Mouse (Mus musculus) neutrophil, adult 83 days (primary cell): ENCODE results near the gene Pnpt1. TPM values are rescaled to one million over a fixed set of nuclear protein-coding genes. Genes with fewer than 3 reads are reported as not detected.

ENCODE experiments used
- total RNA-seq, 2 experiments: library from RNA; stranded (reverse); gene quantifications; one replicate each; pipeline ENCODE4 v1.2.4; 2023

Pnpt1 gene
- 10 to 100 TPM; 15.1 to 20.2 TPM for total RNA-seq

GRCm38 (mm10) chr11:29130385-29131355, at the start of gene Pnpt1:
Pnpt1 (plus strand) TSS chr11:29130744.

DNA sequence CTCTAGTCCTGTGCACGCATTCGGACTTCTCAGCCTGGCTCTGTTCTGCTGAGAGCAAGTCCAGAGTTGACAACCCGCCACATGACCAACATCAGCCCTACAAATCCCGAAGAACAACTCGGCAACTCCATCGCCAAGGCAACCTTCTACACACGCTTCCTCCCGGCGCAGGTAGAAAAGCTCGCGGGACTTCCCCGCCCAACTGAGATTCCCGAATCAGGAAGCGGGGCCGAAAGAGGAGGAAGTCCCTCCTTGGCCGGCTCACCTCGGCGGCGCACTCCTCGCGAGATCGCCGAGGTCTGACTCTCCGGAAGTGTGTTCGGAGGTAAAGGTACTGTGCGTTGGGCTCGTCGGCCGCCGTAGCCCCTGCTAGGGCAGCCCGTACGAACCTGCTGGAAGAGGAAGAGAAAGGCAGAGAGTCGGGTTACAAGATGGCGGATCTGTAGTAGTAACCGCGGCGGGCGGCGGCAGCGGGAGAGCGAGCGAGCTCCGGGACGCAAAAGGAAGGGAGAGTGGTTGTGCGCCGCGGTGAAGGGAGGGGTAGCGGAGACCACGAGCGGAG, 42.1 kb downstream of the Pnpt1 start, which contains the start of gene Ppp4r3b:
Ppp4r3b (plus strand) TSS at position 328 of the 562 bp plus-strand sequence.

Other genes with a start within 250 kb of the Pnpt1 start
- 100 to 1,000 TPM in 1 of 2 experiments, 10 to 100 TPM in 1; 89.5 to 101 TPM for gene Ppp4r3b, start 42.1 kb downstream of the Pnpt1 start, total RNA-seq
- 10 to 100 TPM; 11.4 to 13.5 TPM for gene Cfap36, start 116.7 kb downstream of the Pnpt1 start, total RNA-seq
- 10 to 100 TPM; 27.4 to 35.3 TPM for gene Ccdc88a, start 242.9 kb downstream of the Pnpt1 start, total RNA-seq